Mouse (Mus musculus) megakaryocyte, embryonic 14.5 days (primary cell): ENCODE measurements around the gene Lemd1. TPM values are rescaled to one million over a fixed set of nuclear protein-coding genes. Genes with fewer than 3 reads are reported as not detected.

ENCODE experiments used
- H3K27me3 ChIP-seq: replicated peaks from 2 replicates; pipeline ENCODE3; 2012; ENCODE audit warnings: inconsistent platforms
- H3K36me3 ChIP-seq: replicated peaks from 2 replicates; pipeline ENCODE3; 2012; ENCODE audit warnings: low read length, inconsistent platforms, mixed read lengths
- H3K4me1 ChIP-seq: 2 replicates; pipeline ENCODE4 v1.6.1; 2012; ENCODE audit warnings: inconsistent platforms
- H3K4me3 ChIP-seq: replicated peaks from 2 replicates; pipeline ENCODE3; 2012; ENCODE audit warnings: moderate library complexity, mild to moderate bottlenecking, inconsistent platforms
- H3K9me3 ChIP-seq: 2 replicates; pipeline ENCODE4 v1.6.1; 2012; ENCODE audit warnings: inconsistent platforms
- FLI1 ChIP-seq: IDR thresholded peaks from 2 replicates; pipeline ENCODE4 v1.6.1; 2012; ENCODE audit warnings: low read length, inconsistent platforms, mixed read lengths
- GATA1 ChIP-seq: IDR thresholded peaks from 3 replicates; pipeline ENCODE4 v1.6.1; 2012; ENCODE audit warnings: mixed read lengths, low read length, inconsistent platforms, borderline replicate concordance
- polyA plus RNA-seq: library from polyadenylated mRNA; stranded (reverse); fragments of >175 nt; gene quantifications from 2 replicates; pipeline ENCODE4 v1.2.3, GENCODE M21; 2012; ENCODE audit warnings: low replicate concordance; ENCODE audit not compliant: insufficient read depth

Gene Lemd1
- polyA plus RNA-seq, 1 experiment = not detected

- TF ChIP-seq GATA1 (no peak), FLI1 (no peak)
- H3K27me3 ChIP-seq = peaks cover 91% of the 10 kb centered on the region
- no peak overlapping the region for H3K4me3 ChIP-seq
- no peaks in the 10 kb centered on the region for H3K36me3 ChIP-seq
- peaks cover 28% of the 10 kb centered on the region for H3K4me1 ChIP-seq
- H3K9me3 ChIP-seq = no peaks in the 10 kb centered on the region
Observed at GRCm38 (mm10) chr1:132307962-132308361, 116.7 kb downstream of the Lemd1 start.

GRCm38 (mm10) chr1:132308674-132309073 is 117.4 kb downstream of the Lemd1 start:
- Histone ChIP-seq H3K4me3 (no peak overlapping the region), H3K27me3 (peaks cover 90% of the 10 kb centered on the region), H3K9me3 (no peaks in the 10 kb centered on the region), H3K36me3 (no peaks in the 10 kb centered on the region), H3K4me1 (peaks cover 35% of the 10 kb centered on the region)
- TF ChIP-seq GATA1 (no peak), FLI1 (no peak)

Other genes starting within 250 kb of the Lemd1 start
- gene Slc45a3, start 228.5 kb upstream of the Lemd1 start, polyA plus RNA-seq = 1.1 TPM in 1 of 2 replicates, not detected in the other
- 1.6 and 2.2 TPM in 2 replicates for gene Elk4, start 183.8 kb upstream of the Lemd1 start, polyA plus RNA-seq
- not detected in 2 replicates for gene Mfsd4a, start 123.4 kb upstream of the Lemd1 start, polyA plus RNA-seq
- 4.2 and 28.8 TPM in 2 replicates for gene Cdk18, start 51.7 kb upstream of the Lemd1 start, polyA plus RNA-seq
- gene AC124108.1, start within 50 bp of the Lemd1 start, polyA plus RNA-seq = not detected in 2 replicates
- not detected in 2 replicates for gene Gm10188, start 38.3 kb downstream of the Lemd1 start, polyA plus RNA-seq
- not detected in 2 replicates for gene Klhdc8a, start 107.2 kb downstream of the Lemd1 start, polyA plus RNA-seq
- gene Nuak2, start 124.7 kb downstream of the Lemd1 start, polyA plus RNA-seq = 1.3 and 1.7 TPM in 2 replicates
- 26.7 and 30.0 TPM in 2 replicates for gene Tmcc2, start 199.8 kb downstream of the Lemd1 start, polyA plus RNA-seq
- gene Dstyk, start 226.1 kb downstream of the Lemd1 start, polyA plus RNA-seq = 0.19 and 0.83 TPM in 2 replicates